In the genomic region with DNA sequence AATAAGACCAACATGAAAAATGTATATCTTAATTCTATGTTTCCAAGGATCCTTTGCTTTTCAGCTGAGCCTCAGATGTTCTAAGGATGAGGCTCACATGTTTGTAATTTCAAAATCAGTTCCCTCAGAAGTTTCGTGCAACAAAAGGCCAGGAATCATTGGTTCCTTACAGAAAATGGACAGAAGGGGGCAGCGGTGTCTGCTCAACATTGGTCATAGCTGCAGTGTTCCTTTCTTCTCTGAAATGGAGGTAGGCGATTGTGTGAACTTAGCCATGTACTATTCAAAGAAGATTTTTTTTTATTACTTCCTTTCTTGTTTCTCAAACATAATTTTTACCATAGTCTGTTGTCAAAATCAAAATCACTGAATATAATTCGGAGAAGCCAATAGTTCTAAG, we compare ENCODE assay signal across 9 mouse cellular contexts.
DNase-seq lines count a peak whose midpoint lies in the region; ATAC-seq and TF ChIP-seq lines count a peak whose summit lies in the region.
"Had no signal": no experiment of that assay in that cellular context is flagged by ENCODE, and none has a peak within 500 bp of the region (broad histone marks: within the 10 kb centered on the region; RNA-seq: fewer than 3 reads in every experiment).

No protein-coding gene starts in this region.

- no peaks in the 10 kb centered on the region for H3K36me3 ChIP-seq in midbrain, postnatal 0 days (ENCODE audit: insufficient read depth, low read length)
- H3K36me3 ChIP-seq in midbrain, embryonic 13.5 days = no peaks in the 10 kb centered on the region
- no peaks in the 10 kb centered on the region for H3K36me3 ChIP-seq in stomach, postnatal 0 days (ENCODE audit: control insufficient read depth, insufficient read depth, low read length)

- H3K27me3 ChIP-seq in midbrain, postnatal 0 days (ENCODE audit: insufficient read depth, low read length) = no peaks in the 10 kb centered on the region
- H3K27me3 ChIP-seq in midbrain, embryonic 13.5 days = no peaks in the 10 kb centered on the region
- H3K27me3 ChIP-seq in stomach, postnatal 0 days (ENCODE audit: control insufficient read depth, insufficient read depth, low read length) = no peaks in the 10 kb centered on the region
- H3K27me3 ChIP-seq: megakaryocyte, embryonic 14.5 days had no signal

- intact Hi-C loops in left cerebral cortex, postnatal 25 days (cut with DNase I) = loop anchor here (10.0 kb wide), 1 partner anchor 1758 kb away; no protein-coding TSS in a partner anchor

- no peak overlapping the region for H3K27ac ChIP-seq in midbrain, postnatal 0 days (ENCODE audit: low read depth, low read length)
- H3K27ac ChIP-seq in midbrain, embryonic 13.5 days = no peak overlapping the region
- H3K27ac ChIP-seq in stomach, postnatal 0 days (replicated peaks) = no peak overlapping the region

- WGBS in midbrain, postnatal 0 days = 36% methylated on average over 4 of the region's 4 CpGs
- WGBS in midbrain, embryonic 13.5 days = 43% methylated on average over 4 of the region's 4 CpGs
- WGBS in stomach, postnatal 0 days = 32% methylated on average over 4 of the region's 4 CpGs

- no peaks in the 10 kb centered on the region for H3K9me3 ChIP-seq in midbrain, postnatal 0 days (ENCODE audit: low read length)
- no peaks in the 10 kb centered on the region for H3K9me3 ChIP-seq in midbrain, embryonic 13.5 days
- no peaks in the 10 kb centered on the region for H3K9me3 ChIP-seq in stomach, postnatal 0 days (ENCODE audit: control insufficient read depth, low read length)
- H3K9me3 ChIP-seq: megakaryocyte, embryonic 14.5 days had no signal

- no peaks in the 10 kb centered on the region for H3K4me1 ChIP-seq in midbrain, postnatal 0 days (ENCODE audit: insufficient read depth, low read length)
- H3K4me1 ChIP-seq in midbrain, embryonic 13.5 days (replicated peaks) = no peaks in the 10 kb centered on the region
- H3K4me1 ChIP-seq in stomach, postnatal 0 days (replicated peaks; ENCODE audit: control insufficient read depth, insufficient read depth) = no peaks in the 10 kb centered on the region

- H3K9ac ChIP-seq in midbrain, postnatal 0 days (replicated peaks; ENCODE audit: low read length, poor library complexity, severe bottlenecking) = no peak overlapping the region
- no peak overlapping the region for H3K9ac ChIP-seq in midbrain, embryonic 13.5 days (replicated peaks)
- H3K9ac ChIP-seq in stomach, postnatal 0 days (ENCODE audit: low read length) = no peak overlapping the region

- peak; percentile 79 for DNase-seq in cerebellum, postnatal 10 days
- no peak for DNase-seq in cerebellum, adult 8-10 months
- DNase-seq in midbrain, postnatal 0 days (ENCODE audit: low spot score) = peak; percentile 62
- DNase-seq in adrenal gland, postnatal 10 days = peak; percentile 78
- peak; percentile 14 to 55 for DNase-seq in left cerebral cortex, postnatal 25 days (ENCODE audit: low spot score in 2 of 2)
- DNase-seq in stomach, postnatal 0 days (ENCODE audit: low spot score) = peak; percentile 49

- H3K4me3 ChIP-seq in midbrain, postnatal 0 days (ENCODE audit: low read depth, low read length) = no peak overlapping the region
- no peak overlapping the region for H3K4me3 ChIP-seq in midbrain, embryonic 13.5 days (replicated peaks)
- no peak overlapping the region for H3K4me3 ChIP-seq in stomach, postnatal 0 days (ENCODE audit: low read depth, low read length)
- H3K4me3 ChIP-seq: megakaryocyte, embryonic 14.5 days had no signal

- no peak overlapping the region for H3K4me2 ChIP-seq in midbrain, postnatal 0 days (ENCODE audit: low read depth, low read length, poor library complexity, severe bottlenecking)
- H3K4me2 ChIP-seq in midbrain, embryonic 13.5 days (replicated peaks) = no peak overlapping the region
- H3K4me2 ChIP-seq in stomach, postnatal 0 days (replicated peaks; ENCODE audit: low read depth) = no peak overlapping the region

- ATAC-seq in midbrain, postnatal 0 days (ENCODE audit: low FRiP score) = no peak
- no peak for ATAC-seq in midbrain, embryonic 13.5 days
- peak; percentile 99 for ATAC-seq in granulocyte monocyte progenitor cell, adult 5-6 weeks (replicated peaks; ENCODE audit: poor library complexity, severe bottlenecking)
- no peak for ATAC-seq in stomach, postnatal 0 days (ENCODE audit: low FRiP score, low TSS enrichment)

- peak; percentile 70 for TF ChIP-seq CTCF in midbrain, postnatal 0 days (IDR thresholded peaks at IDR 0.05)
- TF ChIP-seq CTCF in stomach, postnatal 0 days (IDR thresholded peaks at IDR 0.05; ENCODE audit: low read depth) = peak; percentile 82

- TF ChIP-seq EP300 in stomach, postnatal 0 days (optimal IDR thresholded peaks at IDR 0.05) = no peak
